Mouse (Mus musculus): ENCODE results near the gene Pdzd7.

Gene Pdzd7

GRCm38 (mm10) chr19:44984420-44984819, 61.1 kb downstream of the Pdzd7 start:
- no peak for DNase-seq (ENCODE audit: low read depth)

- peak; percentile 39 for DNase-seq (ENCODE audit: low read depth)
Measured at GRCm38 (mm10) chr19:44983366-44983765, 62.2 kb downstream of the Pdzd7 start.

GRCm38 (mm10) chr19:44982477-44983115, 62.9 kb downstream of the Pdzd7 start:
- no peak for DNase-seq (ENCODE audit: low read depth)

GRCm38 (mm10) chr19:44980787-44981186, 64.7 kb downstream of the Pdzd7 start:
- no peak for DNase-seq (ENCODE audit: low read depth)

GRCm38 (mm10) chr19:44977148-44977547, 68.4 kb downstream of the Pdzd7 start:
- no peak for DNase-seq (ENCODE audit: low read depth)
